Mouse (Mus musculus): ENCODE data around the gene Mrps23.
"Not testable (repeated sequence)": the region's sequence is repeated elsewhere in the genome, so short reads cannot be mapped to it uniquely, and the experiment has no call there.

The Mrps23 gene

GRCm38 (mm10) chr11:88180467-88180958 is 23.7 kb upstream of the Mrps23 start:
- peak; percentile 58 for DNase-seq

GRCm38 (mm10) chr11:88180959-88181619 is 23.1 kb upstream of the Mrps23 start:
- peak; percentile 84 for DNase-seq

GRCm38 (mm10) chr11:88184632-88185180 is 19.5 kb upstream of the Mrps23 start:
- DNase-seq: no peak

- DNase-seq: no peak
These were observed 17.9 kb upstream of the Mrps23 start for GRCm38 (mm10) chr11:88186078-88186946.

DNA sequence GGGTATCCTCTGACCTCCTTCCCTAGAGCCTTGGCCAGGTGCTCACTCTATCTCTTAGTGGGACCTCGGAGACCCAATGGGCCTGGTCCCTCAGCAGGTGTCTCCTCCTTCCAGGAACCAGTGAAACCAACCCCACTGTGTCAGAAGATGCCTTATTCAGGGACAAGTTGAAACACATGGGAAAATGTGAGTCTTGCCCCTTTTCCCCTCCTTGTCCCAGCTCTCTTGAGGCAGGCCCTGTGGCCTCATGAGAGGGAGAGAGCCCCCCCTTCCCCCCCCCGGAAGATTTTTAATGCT is 17.3 kb upstream of the Mrps23 start:
- no peak for DNase-seq

- DNase-seq: peak; percentile 92
These were observed 16.6 kb upstream of the Mrps23 start for GRCm38 (mm10) chr11:88187417-88188133.

DNA sequence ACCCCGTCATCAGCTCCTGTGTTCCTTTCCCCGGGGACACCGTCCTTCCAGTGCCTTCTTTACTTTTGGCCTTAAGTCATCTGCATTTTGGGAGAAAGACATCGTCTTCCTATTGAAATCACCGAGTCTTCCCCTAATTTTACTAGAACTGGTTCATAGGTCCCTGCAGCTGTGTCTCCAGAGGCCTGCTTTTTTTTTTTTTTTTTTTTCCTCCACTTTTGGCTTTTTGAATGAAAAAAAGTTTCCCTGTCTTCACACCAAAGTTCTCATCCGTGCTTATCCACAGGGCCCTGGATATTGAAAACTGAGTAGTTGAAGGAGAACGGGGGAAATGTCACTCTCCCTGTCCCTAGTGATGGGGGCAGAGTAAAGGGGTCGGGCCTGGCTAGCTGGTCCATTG is 16.0 kb upstream of the Mrps23 start:
- DNase-seq: no peak

DNA sequence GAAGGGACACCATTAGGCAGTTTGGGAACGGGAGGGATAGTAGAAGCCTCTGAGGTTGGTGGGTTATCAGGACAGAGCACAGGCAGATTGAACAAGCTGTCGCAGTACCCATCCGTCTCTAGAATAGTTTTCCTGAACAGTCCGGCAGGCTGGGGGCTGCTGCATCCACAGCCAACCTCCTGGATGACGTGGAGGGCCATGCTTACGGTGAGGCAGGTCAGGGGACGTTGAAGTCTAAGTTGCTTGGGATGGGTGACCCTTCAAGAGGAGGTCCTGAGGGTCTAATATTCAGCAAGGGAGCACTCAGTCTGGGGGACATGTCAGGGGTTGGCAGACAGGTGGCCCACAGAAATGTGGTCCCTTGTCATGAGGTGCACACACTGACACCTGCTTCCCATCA is 15.6 kb upstream of the Mrps23 start:
- no peak for DNase-seq

DNA sequence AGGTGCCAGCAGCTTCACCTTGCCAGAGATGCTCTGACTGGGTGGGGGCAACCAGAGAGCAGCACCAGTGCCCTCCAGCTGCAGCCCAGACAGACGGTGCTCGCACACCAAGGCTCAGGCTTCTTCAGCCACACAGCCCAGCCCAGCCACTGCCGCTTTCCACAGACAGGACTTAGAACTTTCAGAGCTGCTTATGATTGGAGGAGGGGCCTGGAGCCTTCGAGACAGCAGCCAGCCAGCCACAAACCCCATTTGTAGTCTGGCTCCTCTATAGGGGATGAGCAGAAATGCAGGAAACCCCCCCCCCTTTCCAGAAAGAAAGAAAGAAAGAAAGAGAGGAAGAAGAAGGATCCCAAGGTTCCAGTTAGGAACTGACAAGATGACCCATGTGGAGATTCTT is 11.6 kb upstream of the Mrps23 start:
- peak; percentile 63 for DNase-seq

DNA sequence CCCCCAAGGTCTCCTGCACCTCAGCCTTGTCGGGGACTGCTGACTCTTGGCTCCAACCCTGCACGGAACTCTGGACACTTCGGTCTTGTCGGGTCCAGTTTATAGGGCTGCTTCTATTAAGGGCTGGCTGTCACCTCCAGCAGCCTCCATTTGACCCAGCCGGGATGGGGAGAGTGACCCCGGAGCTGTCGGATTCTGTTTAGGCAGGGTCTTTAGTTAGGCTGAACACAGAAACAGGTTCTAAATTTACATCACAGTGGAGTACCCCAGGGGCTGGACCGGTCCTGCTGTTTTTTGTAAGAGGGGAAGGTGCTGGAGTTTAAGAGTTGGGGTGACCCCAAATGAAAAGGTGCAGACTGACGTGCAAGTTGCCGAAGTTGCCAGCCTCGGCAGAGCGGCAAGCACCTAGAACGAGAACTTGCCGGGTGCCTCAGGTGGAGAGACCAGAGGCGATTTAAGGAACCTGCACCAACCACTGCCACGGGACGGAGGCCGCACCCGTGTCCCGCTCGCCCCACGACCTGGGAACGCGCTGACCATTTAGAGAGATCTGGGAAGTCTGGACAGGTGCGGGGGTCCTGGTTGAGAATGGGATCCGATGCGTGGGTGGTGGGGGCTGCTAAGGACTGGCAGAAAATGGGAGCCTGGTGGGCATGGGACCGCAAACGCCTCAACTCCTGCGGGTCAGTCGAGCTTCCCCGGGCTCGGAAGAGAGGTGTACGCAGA is 10.9 kb upstream of the Mrps23 start:
- no peak for DNase-seq

DNA sequence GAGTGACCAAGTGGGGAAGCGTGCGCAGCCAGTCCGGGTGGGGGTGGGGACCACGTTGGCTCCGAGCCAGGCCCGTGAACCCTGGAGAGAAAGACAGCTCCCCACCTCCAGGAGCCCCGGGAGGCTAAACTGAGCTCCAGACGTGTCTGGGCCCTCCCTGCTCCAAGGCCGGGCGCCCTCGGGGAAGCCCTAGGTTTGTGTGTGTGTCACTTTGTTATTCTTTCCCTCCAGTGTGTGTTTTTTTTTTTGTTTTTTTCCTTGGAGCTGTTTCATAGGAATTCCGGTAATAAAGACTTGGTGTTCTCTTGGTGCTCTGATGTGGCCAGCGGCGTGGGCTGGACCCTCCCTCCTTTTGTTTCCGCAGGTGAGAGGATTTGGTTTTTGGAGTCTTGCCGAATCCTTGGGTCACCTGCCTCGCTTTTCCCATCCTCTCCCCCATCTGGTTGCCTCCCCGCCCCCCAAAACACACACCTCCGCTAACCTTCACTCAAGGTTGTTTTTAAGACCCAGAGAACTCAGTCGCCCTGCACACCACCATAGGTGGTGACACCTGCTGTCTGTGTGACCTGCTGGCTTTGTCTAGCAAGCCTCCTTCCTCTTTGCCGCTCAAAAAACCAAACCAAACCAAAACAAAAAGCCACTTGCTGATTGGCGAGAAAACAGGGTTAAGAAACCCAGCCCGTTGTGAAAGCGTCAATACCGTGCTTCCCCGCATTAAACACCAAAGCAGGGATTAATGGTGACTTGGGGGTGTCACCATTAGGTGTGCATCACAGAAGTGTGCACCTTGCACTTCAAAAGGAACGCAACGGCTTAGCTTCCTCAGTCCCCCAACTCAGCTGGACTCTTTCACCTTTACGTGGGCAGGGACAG is 10.1 kb upstream of the Mrps23 start:
- no peak for DNase-seq

DNA sequence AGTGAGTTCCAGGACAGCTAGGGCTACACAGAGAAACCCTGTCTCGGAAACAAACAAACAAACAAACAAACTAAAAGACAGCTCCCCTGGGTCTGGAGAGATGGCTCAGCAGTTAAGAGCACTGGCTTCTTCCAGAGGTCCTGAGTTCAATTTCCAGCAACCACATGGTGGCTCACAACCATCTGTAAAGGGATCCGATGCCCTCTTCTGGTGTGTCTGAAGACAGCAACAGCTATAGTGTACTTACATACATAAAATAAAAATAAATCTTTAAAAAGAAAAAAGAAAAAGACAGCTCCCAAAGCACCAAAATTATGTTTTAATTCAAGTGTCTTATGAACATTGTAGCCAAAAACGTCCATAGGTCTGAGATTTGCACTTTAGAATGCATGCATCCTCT is 8.5 kb upstream of the Mrps23 start:
- DNase-seq: not testable (repeated sequence)

GRCm38 (mm10) chr11:88197153-88197576 is 7.0 kb upstream of the Mrps23 start:
- peak; percentile 83 for DNase-seq

DNA sequence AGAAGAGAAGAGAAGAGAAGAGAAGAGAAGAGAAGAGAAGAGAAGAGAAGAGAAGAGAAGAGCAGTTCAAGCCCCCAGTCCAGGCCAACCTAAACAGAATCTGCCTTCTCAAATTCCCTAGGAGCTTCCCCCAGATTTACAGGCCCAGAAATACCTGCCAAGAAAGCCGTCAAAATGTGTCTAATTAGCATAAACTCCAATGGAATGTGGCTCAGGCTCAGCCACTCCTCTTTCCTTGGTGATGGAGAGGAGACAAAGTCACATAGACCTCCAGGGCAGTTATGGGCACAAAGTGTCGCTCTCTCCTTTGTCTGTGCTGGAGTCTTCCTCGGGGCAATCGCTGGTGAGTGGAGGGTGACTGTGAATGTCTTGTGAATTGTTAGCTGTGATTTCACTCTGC is 6.0 kb upstream of the Mrps23 start:
- DNase-seq: no peak

GRCm38 (mm10) chr11:88201172-88201571 is 3.0 kb upstream of the Mrps23 start:
- DNase-seq: no peak

DNA sequence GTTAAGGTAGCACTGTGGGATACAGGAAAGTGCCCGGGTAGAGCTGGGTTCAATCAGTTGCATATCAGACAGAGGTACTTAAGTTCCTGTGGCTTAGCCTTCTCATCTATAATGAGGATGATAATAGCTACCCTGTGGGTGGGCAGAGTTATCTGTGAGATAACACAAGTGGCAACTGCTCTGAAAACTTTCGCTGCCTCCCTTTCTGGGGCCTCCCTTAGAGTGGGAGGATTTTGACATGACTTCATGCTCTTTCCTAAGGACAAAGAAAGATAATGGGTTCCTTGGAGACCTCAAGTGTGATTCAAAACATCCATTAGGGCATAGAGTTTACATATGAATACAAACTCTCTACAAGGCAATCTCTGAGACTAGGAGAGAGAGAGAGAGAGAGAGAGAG is 2.1 kb upstream of the Mrps23 start:
- no peak for DNase-seq

DNA sequence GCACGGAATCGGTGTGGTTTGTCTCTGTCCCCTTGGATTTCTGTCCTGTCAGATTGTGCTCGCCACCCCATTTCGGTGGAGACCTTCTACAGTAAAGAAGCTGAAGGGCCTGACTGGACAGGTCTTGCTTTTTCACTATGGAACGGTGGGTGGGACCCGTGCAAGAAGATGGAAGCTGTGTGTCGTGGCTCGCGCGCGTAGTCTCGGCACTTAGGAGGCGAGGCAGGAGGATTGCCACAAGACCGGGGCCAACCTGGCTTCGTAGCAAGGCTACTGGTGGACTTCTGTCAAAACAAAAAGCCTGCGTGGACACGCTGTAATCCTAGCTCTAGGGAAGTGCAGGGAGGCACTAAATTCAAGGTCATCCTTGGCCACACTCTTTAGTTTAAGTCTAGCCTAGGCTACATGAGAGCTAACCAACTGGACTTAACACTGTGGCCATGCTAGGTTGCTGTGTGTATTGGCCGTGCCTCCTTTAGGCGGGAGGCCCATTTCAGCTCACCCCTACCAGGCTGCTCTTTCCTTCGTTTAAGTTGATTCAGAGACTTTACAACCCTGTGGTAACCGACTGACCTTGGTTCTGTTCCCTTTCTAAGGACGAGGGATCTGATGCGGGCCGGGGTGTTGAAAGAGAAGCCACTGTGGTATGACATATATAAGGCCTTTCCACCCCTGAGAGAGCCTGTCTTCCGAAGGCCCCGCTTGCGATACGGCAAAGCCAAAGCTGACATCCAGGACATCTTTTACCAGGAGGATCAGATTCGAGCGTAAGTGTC is 593 bp downstream of the Mrps23 start:
- no peak for DNase-seq

DNA sequence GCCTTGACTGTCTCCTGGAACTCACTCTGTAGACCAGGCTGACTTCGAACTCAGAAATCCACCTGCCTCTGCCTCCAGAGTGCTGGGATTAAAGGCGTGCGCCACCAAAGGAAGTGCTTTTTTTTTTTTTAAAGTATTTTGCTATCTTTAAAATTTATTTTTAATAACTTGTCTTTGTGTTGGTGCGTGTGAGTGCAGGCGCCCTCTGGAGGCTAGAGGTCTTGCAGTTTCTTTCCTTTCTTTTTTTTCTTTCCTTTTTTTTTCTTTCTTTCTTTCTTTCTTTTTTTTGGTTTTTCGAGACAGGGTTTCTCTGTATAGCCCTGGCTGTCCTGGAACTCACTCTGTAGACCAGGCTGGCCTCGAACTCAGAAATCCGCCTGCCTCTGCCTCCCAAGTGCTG is 2.4 kb downstream of the Mrps23 start:
- DNase-seq: not testable (repeated sequence)

GRCm38 (mm10) chr11:88207697-88208096 is 3.5 kb downstream of the Mrps23 start:
- DNase-seq: no peak

- DNase-seq: no peak
These were observed 7.8 kb downstream of the Mrps23 start for GRCm38 (mm10) chr11:88211824-88212582.
